Mouse (Mus musculus) midbrain, embryonic 13.5 days (tissue): ENCODE measurements around the gene Oas1e. TPM values are rescaled to one million over a fixed set of nuclear protein-coding genes. Genes with fewer than 3 reads are reported as not detected.

Source experiments
- ATAC-seq: fragments of 200-750 bp; cut with Nextera tagmentation; 2 replicates; pipeline ENCODE4 v1.8.0; 2017; ENCODE audit warnings: mild to moderate bottlenecking, moderate TSS enrichment, moderate library complexity
- H3K27ac ChIP-seq: fragments of 300-500 bp; sonication (generic); 2 replicates; pipeline ENCODE4 v1.5.1; 2015; ENCODE audit warnings: inconsistent platforms, mild to moderate bottlenecking, moderate library complexity
- H3K27me3 ChIP-seq: fragments of 300-500 bp; sonication (generic); 2 replicates; pipeline ENCODE4 v1.6.1; 2015; ENCODE audit warnings: mild to moderate bottlenecking, inconsistent platforms
- H3K36me3 ChIP-seq: fragments of 300-500 bp; sonication (generic); 2 replicates; pipeline ENCODE4 v1.6.1; 2015; ENCODE audit warnings: mild to moderate bottlenecking, inconsistent platforms
- H3K4me1 ChIP-seq: fragments of 300-500 bp; sonication (generic); replicated peaks from 2 replicates; pipeline ENCODE4 v1.6.1; 2015; ENCODE audit warnings: inconsistent platforms
- H3K4me2 ChIP-seq: fragments of 300-500 bp; sonication (generic); replicated peaks from 2 replicates; pipeline ENCODE4 v1.6.1; 2015; ENCODE audit warnings: moderate library complexity, mild to moderate bottlenecking, inconsistent platforms
- H3K4me3 ChIP-seq: fragments of 300-500 bp; sonication (generic); replicated peaks from 2 replicates; pipeline ENCODE4 v1.5.1; 2015; ENCODE audit warnings: mild to moderate bottlenecking, inconsistent platforms
- H3K9ac ChIP-seq: fragments of 300-500 bp; sonication (generic); replicated peaks from 2 replicates; pipeline ENCODE4 v1.6.1; 2015; ENCODE audit warnings: mild to moderate bottlenecking, inconsistent platforms
- H3K9me3 ChIP-seq: fragments of 300-500 bp; sonication (generic); 2 replicates; pipeline ENCODE4 v1.6.1; 2016; ENCODE audit warnings: mild to moderate bottlenecking, inconsistent platforms
- WGBS: fragments of 180-500 bp; shearing (Covaris S2); methylation state at CpG from one replicate; pipeline ENCODE4 v1.1.7; 2015; 5-methylcytosine and 5-hydroxymethylcytosine counted together
- polyA plus RNA-seq: library from polyadenylated mRNA; unstranded; fragments of >200 nt; fragmentation: Nextera tagmentation; extraction: Ambion mirVana; gene quantifications from 2 replicates; pipeline ENCODE4 v1.2.1, GENCODE M21; 2015

The Oas1e gene
- polyA plus RNA-seq, 1 experiment from 2014 or later: 0.27 TPM

DNA sequence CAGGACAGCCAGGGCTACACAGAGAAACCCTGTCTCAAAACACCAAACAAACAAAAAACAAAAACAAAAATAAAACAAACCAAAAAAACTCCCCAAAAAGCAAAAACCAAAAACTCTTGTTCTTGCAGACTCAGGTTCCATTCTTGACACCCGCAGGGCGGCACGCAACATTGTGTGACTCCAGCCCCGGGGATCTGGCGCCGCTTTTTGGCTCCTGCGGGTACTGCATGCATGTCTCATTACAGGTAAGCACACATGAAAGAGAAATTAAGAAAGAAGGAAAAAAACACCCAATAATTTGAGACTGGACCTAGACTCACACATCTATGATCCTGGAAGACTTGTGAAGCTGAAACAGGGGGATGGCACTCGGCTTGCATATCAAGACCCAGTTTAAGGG lies 30.3 kb downstream of the Oas1e start:
- no peak overlapping the region for H3K4me2 ChIP-seq
- no peak overlapping the region for H3K27ac ChIP-seq
- WGBS: 66% methylated on average over 8 of the region's 8 CpGs
- no peak overlapping the region for H3K9ac ChIP-seq
- no peaks in the 10 kb centered on the region for H3K36me3 ChIP-seq
- H3K4me1 ChIP-seq: no peaks in the 10 kb centered on the region
- H3K27me3 ChIP-seq: no peaks in the 10 kb centered on the region
- ATAC-seq: no peak
- H3K4me3 ChIP-seq: no peak overlapping the region
- H3K9me3 ChIP-seq: no peaks in the 10 kb centered on the region

DNA sequence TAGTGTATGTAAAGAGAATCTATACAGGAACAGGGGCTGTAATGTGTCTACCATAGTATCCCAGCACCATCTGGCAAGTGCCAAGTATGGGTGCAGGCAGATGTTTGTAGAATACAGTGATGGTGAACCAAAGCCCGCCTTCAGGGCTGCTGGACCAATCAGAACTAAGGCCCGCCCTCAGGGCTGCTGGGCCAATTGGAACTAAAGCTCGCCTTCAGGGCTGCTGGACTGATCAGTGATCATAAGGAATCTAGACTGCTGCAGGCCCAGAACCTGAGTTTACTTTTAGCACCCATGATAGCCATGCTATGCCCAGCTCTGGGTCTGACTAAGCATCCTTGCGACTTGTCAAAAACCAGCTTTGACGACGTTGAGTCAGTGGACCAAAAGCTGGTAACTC lies 33.4 kb downstream of the Oas1e start:
- H3K36me3 ChIP-seq: no peaks in the 10 kb centered on the region
- WGBS: 24% methylated on average over 6 of the region's 6 CpGs
- H3K27me3 ChIP-seq: no peaks in the 10 kb centered on the region
- no peaks in the 10 kb centered on the region for H3K4me1 ChIP-seq
- no peaks in the 10 kb centered on the region for H3K9me3 ChIP-seq
- ATAC-seq: no peak
- 0 out of 2 replicates have a peak overlapping the region, but pooled peaks have one; percentile 6 for H3K4me2 ChIP-seq
- H3K4me3 ChIP-seq: no peak overlapping the region
- H3K9ac ChIP-seq: no peak overlapping the region
- no peak overlapping the region for H3K27ac ChIP-seq

DNA sequence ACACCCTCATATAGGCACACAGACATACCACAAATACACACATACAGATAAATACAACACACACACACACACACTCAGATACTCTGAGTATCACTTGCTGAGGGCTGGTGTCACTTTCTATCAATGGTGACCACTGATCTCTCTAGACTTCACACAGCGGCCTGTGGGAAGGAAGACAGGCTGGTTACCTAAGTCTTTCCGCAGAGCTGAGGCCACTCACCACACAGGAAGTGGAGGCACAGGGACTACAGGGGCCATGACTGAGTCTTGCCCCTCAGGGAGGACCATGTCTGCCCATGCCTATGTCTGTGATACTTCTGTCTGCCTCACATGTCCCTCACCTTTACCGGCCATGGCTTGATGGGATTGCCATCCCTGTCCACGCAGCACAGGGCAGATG lies 41.1 kb downstream of the Oas1e start:
- H3K4me1 ChIP-seq: no peaks in the 10 kb centered on the region
- ATAC-seq: no peak
- H3K9ac ChIP-seq: no peak overlapping the region
- no peaks in the 10 kb centered on the region for H3K9me3 ChIP-seq
- H3K27me3 ChIP-seq: no peaks in the 10 kb centered on the region
- no peak overlapping the region for H3K4me2 ChIP-seq
- no peak overlapping the region for H3K4me3 ChIP-seq
- H3K27ac ChIP-seq: no peak overlapping the region
- no peaks in the 10 kb centered on the region for H3K36me3 ChIP-seq
- WGBS: 98% methylated on average over 4 of the region's 4 CpGs

DNA sequence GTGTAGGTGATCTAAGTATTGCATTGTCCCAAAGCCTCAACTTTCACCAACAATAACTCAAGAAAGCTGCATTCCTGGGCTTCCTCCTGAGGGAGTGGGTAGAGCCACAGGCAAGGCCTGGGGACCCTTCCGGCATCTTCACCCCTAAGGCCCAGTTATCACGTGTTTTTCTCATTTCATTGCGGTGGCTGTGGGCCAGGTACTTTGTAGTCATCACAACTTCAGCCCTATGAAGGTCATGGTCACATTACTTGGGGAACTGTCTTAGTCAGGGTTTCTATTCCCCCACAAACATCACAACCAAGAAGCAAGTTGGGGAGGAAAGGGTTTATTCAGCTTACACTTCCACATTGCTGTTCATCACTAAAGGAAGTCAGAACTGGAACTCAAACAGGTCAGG lies 42.5 kb downstream of the Oas1e start:
- H3K9me3 ChIP-seq: no peaks in the 10 kb centered on the region
- WGBS: 78% methylated on average over 3 of the region's 3 CpGs
- H3K9ac ChIP-seq: no peak overlapping the region
- ATAC-seq: no peak
- H3K27ac ChIP-seq: no peak overlapping the region
- H3K27me3 ChIP-seq: no peaks in the 10 kb centered on the region
- no peak overlapping the region for H3K4me3 ChIP-seq
- no peaks in the 10 kb centered on the region for H3K4me1 ChIP-seq
- H3K4me2 ChIP-seq: no peak overlapping the region
- no peaks in the 10 kb centered on the region for H3K36me3 ChIP-seq

DNA sequence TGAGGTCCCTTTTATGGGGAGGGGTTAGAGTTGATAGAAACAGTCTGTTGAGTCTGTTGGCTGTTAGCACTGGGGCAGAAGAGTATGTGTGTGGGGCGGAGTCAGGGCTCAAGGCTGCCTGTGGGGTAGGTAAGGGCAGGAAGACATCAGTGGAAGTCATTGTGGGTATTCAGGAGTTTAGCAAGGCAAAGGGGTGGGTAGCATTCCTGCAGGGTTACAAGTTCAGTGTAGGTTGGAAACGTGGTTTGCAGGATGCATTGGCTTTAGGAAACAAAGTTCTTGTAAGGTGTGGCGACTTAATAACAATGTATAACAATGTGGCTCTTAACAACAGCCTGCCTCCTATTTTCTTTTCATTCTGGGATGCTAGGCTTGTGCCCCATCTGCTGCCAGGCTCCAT lies 44.1 kb downstream of the Oas1e start:
- WGBS: 76% methylated on average over 3 of the region's 3 CpGs

DNA sequence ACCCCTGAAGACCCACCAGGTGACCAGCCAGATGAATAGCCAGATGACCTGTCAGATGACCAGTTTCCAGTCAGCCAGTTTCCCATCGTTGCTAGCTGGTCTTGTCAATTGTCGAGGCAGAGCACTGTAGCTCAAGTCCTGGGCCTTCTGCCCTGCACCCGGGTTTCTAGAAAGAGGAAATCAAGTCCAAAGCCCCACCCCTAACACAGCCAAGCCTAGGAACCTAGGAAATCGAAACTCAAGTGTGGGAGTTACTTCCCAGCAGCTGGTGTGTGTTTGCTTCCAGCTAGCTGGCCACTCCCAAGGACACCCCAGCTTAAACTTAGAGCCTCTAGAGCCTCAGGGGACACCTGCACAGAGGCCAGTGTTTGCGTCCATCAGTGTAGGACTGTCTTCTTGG lies 45.6 kb downstream of the Oas1e start, which contains the start of gene Oas2:
Gene Oas2 (minus strand): TSS at position 166 of the 400 bp plus-strand sequence.
- ATAC-seq: no peak
- H3K36me3 ChIP-seq: no peaks in the 10 kb centered on the region
- H3K27ac ChIP-seq: no peak within 1 kb of the TSS
- H3K27me3 ChIP-seq: no peaks in the 10 kb centered on the region
- no peaks in the 10 kb centered on the region for H3K9me3 ChIP-seq
- H3K4me3 ChIP-seq: no peak within 1 kb of the TSS
- H3K4me2 ChIP-seq: no peak within 1 kb of the TSS
- no peaks in the 10 kb centered on the region for H3K4me1 ChIP-seq
- no peak within 1 kb of the TSS for H3K9ac ChIP-seq
- 76% methylated on average over 5 of the region's 5 CpGs for WGBS

More for the DNA sequence above, 44.1 kb downstream of the Oas1e start:
- ATAC-seq: no peak
- Histone ChIP-seq H3K27me3 (no peaks in the 10 kb centered on the region), H3K9me3 (no peaks in the 10 kb centered on the region), H3K36me3 (no peaks in the 10 kb centered on the region), H3K4me3 (no peak overlapping the region), H3K9ac (no peak overlapping the region), H3K4me1 (no peaks in the 10 kb centered on the region), H3K4me2 (no peak overlapping the region), H3K27ac (no peak overlapping the region)

DNA sequence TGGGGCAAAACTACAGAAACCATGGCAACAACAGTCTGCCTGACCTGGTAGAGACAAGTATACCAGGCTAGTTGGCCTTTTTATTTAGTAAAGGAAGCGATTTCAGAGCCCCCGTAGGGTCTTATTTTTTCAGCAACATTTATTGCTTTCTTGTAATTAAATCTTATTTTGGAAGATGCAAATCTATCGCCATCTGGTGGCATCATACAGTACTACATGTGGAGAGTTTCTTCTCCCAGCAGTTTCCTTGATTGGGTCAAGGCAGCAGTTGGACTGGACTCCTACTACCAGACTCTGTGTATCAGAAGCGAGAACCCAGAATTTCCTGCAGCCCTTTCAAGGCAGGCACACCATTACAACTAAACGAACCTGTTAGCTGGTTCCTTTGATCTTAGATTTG lies 48.9 kb downstream of the Oas1e start:
- H3K9ac ChIP-seq: no peak overlapping the region
- no peaks in the 10 kb centered on the region for H3K36me3 ChIP-seq
- no peak for ATAC-seq
- no peaks in the 10 kb centered on the region for H3K9me3 ChIP-seq
- no peak overlapping the region for H3K4me3 ChIP-seq
- no peak overlapping the region for H3K4me2 ChIP-seq
- H3K4me1 ChIP-seq: no peaks in the 10 kb centered on the region
- H3K27ac ChIP-seq: no peak overlapping the region
- 18% methylated on average over 5 of the region's 5 CpGs for WGBS
- H3K27me3 ChIP-seq: no peaks in the 10 kb centered on the region

DNA sequence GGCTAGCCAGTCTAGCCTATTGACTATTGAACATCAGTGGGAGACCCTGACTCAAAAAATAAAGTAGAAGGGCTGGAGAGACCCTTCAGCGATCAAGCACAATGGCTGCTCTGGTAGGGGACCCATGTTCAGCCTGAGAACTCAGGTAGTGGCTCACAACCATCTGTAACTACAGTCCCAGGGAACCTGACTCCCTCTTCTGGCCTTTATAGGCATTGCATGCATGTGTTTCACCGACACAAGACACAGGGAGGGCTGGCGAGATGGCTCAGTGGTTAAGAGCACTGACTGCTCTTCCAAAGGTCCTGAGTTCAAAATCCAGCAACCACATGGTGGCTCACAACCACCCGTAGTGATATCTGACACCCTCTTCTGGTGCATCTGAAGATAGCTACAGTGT lies 53.2 kb downstream of the Oas1e start:
- no peaks in the 10 kb centered on the region for H3K27me3 ChIP-seq
- H3K36me3 ChIP-seq: no peaks in the 10 kb centered on the region
- H3K4me3 ChIP-seq: no peak overlapping the region
- H3K9ac ChIP-seq: no peak overlapping the region
- H3K9me3 ChIP-seq: no peaks in the 10 kb centered on the region
- no peak overlapping the region for H3K27ac ChIP-seq
- 35% methylated on average over 4 of the region's 4 CpGs for WGBS
- no peak for ATAC-seq
- no peaks in the 10 kb centered on the region for H3K4me1 ChIP-seq
- no peak overlapping the region for H3K4me2 ChIP-seq

Other genes with a start within 250 kb of the Oas1e start
- 12.6 and 15.6 TPM in 2 replicates for gene Tpcn1, start 206.9 kb downstream of the Oas1e start, polyA plus RNA-seq
- gene Iqcd, start 206.5 kb downstream of the Oas1e start, polyA plus RNA-seq: 1.4 and 2.0 TPM in 2 replicates
- gene Rita1, start 182.9 kb downstream of the Oas1e start, polyA plus RNA-seq: 23.0 and 23.9 TPM in 2 replicates
- 43.9 and 44.3 TPM in 2 replicates for gene Ddx54, start 182.8 kb downstream of the Oas1e start, polyA plus RNA-seq
- not detected in 2 replicates for gene Cfap73, start 161.3 kb downstream of the Oas1e start, polyA plus RNA-seq
- 0.15 TPM in 1 of 2 replicates, not detected in the other for gene Rasal1, start 146.7 kb downstream of the Oas1e start, polyA plus RNA-seq
- 25.1 and 34.2 TPM in 2 replicates for gene Dtx1, start 83.6 kb downstream of the Oas1e start, polyA plus RNA-seq
- gene Oas2, start 45.7 kb downstream of the Oas1e start, polyA plus RNA-seq: 0.07 and 0.17 TPM in 2 replicates
- 0.16 and 0.45 TPM in 2 replicates for gene Oas3, start 17.9 kb downstream of the Oas1e start, polyA plus RNA-seq
- 0.20 and 0.31 TPM in 2 replicates for gene Oas1c, start 17.0 kb upstream of the Oas1e start, polyA plus RNA-seq
- not detected in 2 replicates for gene Oas1f, start 51.8 kb upstream of the Oas1e start, polyA plus RNA-seq
- gene Oas1h, start 65.9 kb upstream of the Oas1e start, polyA plus RNA-seq: not detected in 2 replicates
- 0.27 and 0.35 TPM in 2 replicates for gene Oas1g, start 92.1 kb upstream of the Oas1e start, polyA plus RNA-seq
- gene Oas1a, start 112.0 kb upstream of the Oas1e start, polyA plus RNA-seq: 0.34 and 0.63 TPM in 2 replicates
- not detected in 2 replicates for gene Oas1d, start 119.0 kb upstream of the Oas1e start, polyA plus RNA-seq
- 8.4 and 9.1 TPM in 2 replicates for gene Rph3a, start 214.6 kb upstream of the Oas1e start, polyA plus RNA-seq